Mouse (Mus musculus) CH12.LX (cell line): ENCODE measurements around the gene Sdr9c7. TPM values are rescaled to one million over a fixed set of nuclear protein-coding genes. Genes with fewer than 3 reads are reported as not detected.

Experiments used
- DNase-seq: peaks from one replicate; pipeline ENCODE4 v3.0.0-alpha.2; 2013; ENCODE audit errors: extremely low read depth
- H3K27ac ChIP-seq: 2 replicates; pipeline ENCODE4 v1.5.1; 2012; ENCODE audit warnings: low read depth, mild to moderate bottlenecking, control low read depth, moderate library complexity; ENCODE audit not compliant: insufficient read depth
- H3K27me3 ChIP-seq: replicated peaks from 2 replicates; pipeline ENCODE3; 2012; ENCODE audit warnings: inconsistent platforms
- H3K36me3 ChIP-seq, 2 experiments: replicated peaks in 1 of 2; 2 replicates each; pipeline versions ENCODE3 to v1.6.1; 2012; ENCODE audit warnings: inconsistent platforms in 1 of 2, low read length in 1 of 2, mild to moderate bottlenecking in 1 of 2, mixed read lengths in 1 of 2, moderate library complexity in 1 of 2; ENCODE audit not compliant: control insufficient read depth in 1 of 2, insufficient read depth in 1 of 2
- H3K4me1 ChIP-seq, 2 experiments: 2 replicates each; pipeline ENCODE4 v1.6.1; 2012; ENCODE audit warnings: inconsistent platforms in 1 of 2, moderate library complexity in 1 of 2; ENCODE audit not compliant: insufficient read depth in 2 of 2, control insufficient read depth in 1 of 2
- H3K4me2 ChIP-seq: 2 replicates; pipeline ENCODE4 v1.6.1; 2012; ENCODE audit warnings: low read depth, mild to moderate bottlenecking, control low read depth; ENCODE audit not compliant: poor library complexity, insufficient read depth, severe bottlenecking
- H3K4me3 ChIP-seq, 3 experiments: fragments of 150-350 bp in 1 of 3; sonication (generic) in 1 of 3; replicated peaks in 1 of 3; 2 replicates each; pipeline versions ENCODE3 to v1.5.1; 2011 to 2012; ENCODE audit warnings: low read depth in 2 of 3, low read length in 2 of 3, mild to moderate bottlenecking in 2 of 3, moderate library complexity in 2 of 3, control low read depth in 1 of 3, improper control_type of control experiment in 1 of 3, inconsistent platforms in 1 of 3, mixed read lengths in 1 of 3; ENCODE audit not compliant: poor library complexity in 1 of 3
- H3K79me2 ChIP-seq: replicated peaks from 2 replicates; pipeline ENCODE4 v1.6.1; 2012; ENCODE audit warnings: mild to moderate bottlenecking, moderate library complexity; ENCODE audit not compliant: control insufficient read depth, poor library complexity, insufficient read depth, severe bottlenecking; ENCODE audit errors: extremely low read depth
- H3K9ac ChIP-seq: 2 replicates; pipeline ENCODE4 v1.6.1; 2012; ENCODE audit warnings: low read depth, mild to moderate bottlenecking, control low read depth, moderate library complexity; ENCODE audit not compliant: insufficient read depth
- H3K9me3 ChIP-seq: replicated peaks from 2 replicates; pipeline ENCODE3; 2012; ENCODE audit warnings: low read length, inconsistent platforms, mixed read lengths
- CTCF ChIP-seq, 2 experiments: IDR thresholded peaks in 1 of 2; conservative IDR thresholded peaks in 1 of 2; 2 replicates each; pipeline ENCODE4 v1.5.1; 2011 to 2012; ENCODE audit warnings: low read depth in 2 of 2, low read length in 2 of 2, improper control_type of control experiment in 1 of 2, inconsistent platforms in 1 of 2, mild to moderate bottlenecking in 1 of 2, moderate library complexity in 1 of 2
- JUN ChIP-seq: IDR thresholded peaks from 2 replicates; pipeline ENCODE4 v1.6.1; 2011; ENCODE audit warnings: low read depth, mild to moderate bottlenecking, low read length, improper control_type of control experiment, moderate library complexity; ENCODE audit not compliant: insufficient read depth
- MAFK ChIP-seq: IDR thresholded peaks from 2 replicates; pipeline ENCODE4 v1.6.1; 2011; ENCODE audit warnings: low read length, improper control_type of control experiment; ENCODE audit not compliant: insufficient replicate concordance
- MAX ChIP-seq: IDR thresholded peaks from 2 replicates; pipeline ENCODE4 v1.6.1; 2011; ENCODE audit warnings: low read length, improper control_type of control experiment
- MAZ ChIP-seq: IDR thresholded peaks from 2 replicates; pipeline ENCODE4 v1.6.1; 2012; ENCODE audit warnings: low read depth, mild to moderate bottlenecking, inconsistent platforms, low read length, improper control_type of control experiment, moderate library complexity
- MYC ChIP-seq: IDR thresholded peaks from 2 replicates; pipeline ENCODE4 v1.6.1; 2011; ENCODE audit warnings: low read depth, mild to moderate bottlenecking, improper control_type of control experiment, low read length
- NELFE ChIP-seq: IDR thresholded peaks from 2 replicates; pipeline ENCODE4 v1.6.1; 2011; ENCODE audit warnings: low read depth, low read length, improper control_type of control experiment
- POLR2A ChIP-seq: IDR thresholded peaks from 2 replicates; pipeline ENCODE4 v1.6.1; 2011; ENCODE audit warnings: low read depth, mild to moderate bottlenecking, improper control_type of control experiment, low read length
- POLR2AphosphoS2 ChIP-seq: IDR thresholded peaks from 2 replicates; pipeline ENCODE4 v1.6.1; 2011; ENCODE audit warnings: low read depth, low read length, improper control_type of control experiment
- RAD21 ChIP-seq: IDR thresholded peaks from 2 replicates; pipeline ENCODE4 v1.6.1; 2011; ENCODE audit warnings: low read depth, mild to moderate bottlenecking, low read length, improper control_type of control experiment, moderate library complexity
- RCOR1 ChIP-seq: conservative IDR thresholded peaks from 2 replicates; pipeline ENCODE4 v1.6.1; 2012; ENCODE audit warnings: low read depth, mild to moderate bottlenecking, inconsistent platforms, low read length, improper control_type of control experiment
- SMC3 ChIP-seq: IDR thresholded peaks from 2 replicates; pipeline ENCODE4 v1.6.1; 2011; ENCODE audit warnings: low read depth, low read length, improper control_type of control experiment
- TBP ChIP-seq: conservative IDR thresholded peaks from 2 replicates; pipeline ENCODE4 v1.6.1; 2011; ENCODE audit warnings: low read depth, low read length, improper control_type of control experiment
- TCF12 ChIP-seq: IDR thresholded peaks from 2 replicates; pipeline ENCODE4 v1.6.1; 2014; ENCODE audit warnings: low read depth, mild to moderate bottlenecking, inconsistent platforms, low read length, improper control_type of control experiment
- ZC3H11A ChIP-seq: IDR thresholded peaks from 2 replicates; pipeline ENCODE4 v1.6.1; 2012; ENCODE audit warnings: low read depth, mild to moderate bottlenecking, inconsistent platforms, low read length, improper control_type of control experiment
- ZMIZ1 ChIP-seq: IDR thresholded peaks from 2 replicates; pipeline ENCODE4 v1.6.1; 2012; ENCODE audit warnings: low read depth, mild to moderate bottlenecking, inconsistent platforms, low read length, improper control_type of control experiment
- dilution Hi-C: fragments of 300-500 bp; cut with MboI; formaldehyde crosslinking; loops from 2 replicates; pipeline ENCODE4 v1.14.3; 2020; ENCODE audit warnings: low sequenced_read_pairs; ENCODE audit not compliant: extremely low pct_unique_long_range_greater_than_20kb, extremely low pct_ligation_motif_present
- in situ Hi-C: fragments of 300-500 bp; cut with MboI; formaldehyde crosslinking; loops from 3 replicates; pipeline ENCODE4 v1.14.3; 2019; ENCODE audit warnings: low sequenced_read_pairs, low pct_ligation_motif_present, low pct_unique_long_range_greater_than_20kb, mixed read lengths
- polyA plus RNA-seq: library from polyadenylated mRNA; unstranded; fragments of >175 nt; gene quantifications from 2 replicates; pipeline ENCODE4 v1.2.1, GENCODE M21; 2012; ENCODE audit warnings: low read depth; ENCODE audit not compliant: insufficient read length
- total RNA-seq, 2 experiments: library from RNA; depleted of rRNA; stranded (reverse); fragments of 300-350 nt in 1 of 2; fragments of >200 nt in 1 of 2; gene quantifications; 2 replicates each; pipeline ENCODE4 v1.2.3; 2012 to 2014

Gene Sdr9c7
- total and polyA plus RNA-seq, 3 experiments = not detected

GRCm38 (mm10) chr10:127872484-127872883 lies 25.8 kb upstream of the Sdr9c7 start:
- H3K4me2 ChIP-seq = no peak overlapping the region
- dilution Hi-C loops = no loop called here
- H3K9me3 ChIP-seq = peaks cover 4% of the 10 kb centered on the region
- in situ Hi-C loops = no loop called here
- TF ChIP-seq MAX (peak; percentile 26; the same call in 1 of the 2 replicates), TCF12 (no peak), JUN (no peak), CTCF (conservative IDR thresholded peaks at IDR 0.05 in 1 of 2, IDR thresholded peaks at IDR 0.05 in 1 of 2; ENCODE audit: low read depth in 2 of 2, low read length in 2 of 2) (peak; percentile 30 to 74; a peak in 3 of 4 replicates), MYC (peak; percentile 66; the same call in 1 of the 2 replicates), NELFE (no peak), SMC3 (peak; percentile 61), RAD21 (peak; percentile 37), ZC3H11A (no peak)
- H3K27ac ChIP-seq = no peak overlapping the region
- H3K79me2 ChIP-seq = no peaks in the 10 kb centered on the region
- H3K4me3 ChIP-seq = no peak overlapping the region
- peaks cover 15% of the 10 kb centered on the region for H3K27me3 ChIP-seq
- H3K4me1 ChIP-seq = no peaks in the 10 kb centered on the region
- peak; percentile 39 for DNase-seq
- no peak overlapping the region for H3K9ac ChIP-seq
- no peaks in the 10 kb centered on the region for H3K36me3 ChIP-seq

GRCm38 (mm10) chr10:127877681-127878080 lies 20.6 kb upstream of the Sdr9c7 start:
- no peak overlapping the region for H3K4me2 ChIP-seq
- dilution Hi-C loops = no loop called here
- H3K27me3 ChIP-seq = peaks cover 6% of the 10 kb centered on the region
- H3K4me1 ChIP-seq = peaks cover 0 to 12% of the 10 kb centered on the region in 2 experiments; a peak in 1 of 4 replicates
- H3K4me3 ChIP-seq = no peak overlapping the region
- no peaks in the 10 kb centered on the region for H3K36me3 ChIP-seq
- in situ Hi-C loops = no loop called here
- no peaks in the 10 kb centered on the region for H3K9me3 ChIP-seq
- no peaks in the 10 kb centered on the region for H3K79me2 ChIP-seq
- TF ChIP-seq POLR2A = no peak
- TF ChIP-seq ZMIZ1 = no peak
- TF ChIP-seq MAZ = no peak
- no peak for TF ChIP-seq MYC
- no peak for TF ChIP-seq CTCF (conservative IDR thresholded peaks at IDR 0.05 in 1 of 2, IDR thresholded peaks at IDR 0.05 in 1 of 2; ENCODE audit: low read depth in 2 of 2, low read length in 2 of 2)
- no peak for TF ChIP-seq TBP
- TF ChIP-seq MAX = no peak
- TF ChIP-seq MAFK = no peak
- no peak for TF ChIP-seq POLR2AphosphoS2
- TF ChIP-seq TCF12 = no peak
- no peak for TF ChIP-seq RCOR1
- no peak overlapping the region for H3K27ac ChIP-seq
- H3K9ac ChIP-seq = no peak overlapping the region
- DNase-seq = no peak
